Comparison of ENCODE assay signal across 20 mouse cellular contexts in the genomic region with DNA sequence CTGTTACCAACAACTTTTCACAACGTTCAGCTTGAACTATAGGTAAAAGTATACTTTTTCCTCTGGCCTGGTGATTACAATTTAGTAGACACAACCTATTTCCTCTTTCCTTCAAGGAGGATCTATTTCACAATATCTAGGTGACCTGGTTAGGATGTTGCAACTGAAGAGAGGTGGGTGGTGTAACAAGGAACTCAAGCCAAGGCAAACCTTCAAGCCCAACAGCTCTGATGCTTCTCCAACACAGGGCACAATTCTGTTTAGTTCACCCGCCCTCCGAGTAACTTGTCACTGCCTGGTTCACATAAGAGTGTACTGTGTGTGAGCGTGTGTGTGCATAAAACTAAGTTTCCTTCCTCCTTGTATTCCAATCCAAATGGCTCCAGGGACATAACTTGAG.
DNase-seq lines count a peak whose midpoint lies in the region; ATAC-seq and TF ChIP-seq lines count a peak whose summit lies in the region.
"Had no signal": no experiment of that assay in that cellular context is flagged by ENCODE, and none has a peak within 500 bp of the region (broad histone marks: within the 10 kb centered on the region; RNA-seq: fewer than 3 reads in every experiment).

No protein-coding gene starts in this region.

- TF ChIP-seq POLR2A in lung, adult 2 months (IDR thresholded peaks at IDR 0.05; ENCODE audit: borderline replicate concordance, extremely low read depth, low read depth, low read length): no peak

- no peak overlapping the region for H3K4me3 ChIP-seq in lung, adult 2 months (replicated peaks; ENCODE audit: extremely low read depth, low read depth, low read length)
- H3K4me3 ChIP-seq: embryonic facial prominence, embryonic 13.5 days; gastrocnemius, adult 2 months; heart, embryonic 13.5 days; hindbrain, embryonic 13.5 days had no signal

- DNase-seq in lung, adult 18-20 months: peak; percentile 36 to 65
- DNase-seq in lung, adult 2 months: no peak
- peak; percentile 92 for DNase-seq in fat pad, adult 2 months (ENCODE audit: extremely low read depth, low read depth, low spot score)
- no peak for DNase-seq in spleen, adult 18-20 months
- DNase-seq in layer of hippocampus, postnatal 36 days: no peak
- DNase-seq in Muller cell, postnatal 12 days (ENCODE audit: inconsistent ontology term): no peak
- DNase-seq: adrenal gland, postnatal 14 days; cerebellum, adult 11-12 months; cerebellum, adult 9-10 months; cerebellum, postnatal 25 days; gastrocnemius, adult 2 months; gastrocnemius, postnatal 36 days; heart, postnatal 36 days had no signal

- no peak for TF ChIP-seq CTCF in lung, adult 2 months (IDR thresholded peaks at IDR 0.05; ENCODE audit: insufficient read depth, low read length)

- peak; percentile 90 for ATAC-seq in granulocyte monocyte progenitor cell, adult 5-6 weeks (replicated peaks; ENCODE audit: poor library complexity, severe bottlenecking)
- peak; percentile 92 for ATAC-seq in megakaryocyte, adult 5-6 weeks (ENCODE audit: poor library complexity, severe bottlenecking)
- ATAC-seq: forebrain, embryonic 14.5 days; hindbrain, postnatal 0 days had no signal

- no peaks in the 10 kb centered on the region; the same call in 1 of the 2 replicates for H3K4me1 ChIP-seq in lung, adult 2 months (ENCODE audit: control insufficient read depth, insufficient read depth, low read length)
- H3K4me1 ChIP-seq: embryonic facial prominence, embryonic 13.5 days; heart, embryonic 13.5 days; hindbrain, embryonic 13.5 days had no signal

- 61% methylated on average over 4 of the region's 4 CpGs for WGBS in lung, adult 2 months

Comparison
In these comparisons a context has a peak if more than half of its experiments do, and no peak if none do; other contexts are left out.
1. DNase-seq: peak in lung, adult 18-20 months (2 of 2) and fat pad, adult 2 months (single experiment); none in lung, adult 2 months (single experiment), spleen, adult 18-20 months (0 of 2), layer of hippocampus, postnatal 36 days (0 of 2) and Muller cell, postnatal 12 days (single experiment).